Mouse (Mus musculus) liver, adult 2 months (tissue): Measurements from ENCODE around the gene Vopp1. TPM values are rescaled to one million over a fixed set of nuclear protein-coding genes. Genes with fewer than 3 reads are reported as not detected.

Experiments used
- DNase-seq: peaks from one replicate; pipeline ENCODE4 v3.0.0-alpha.2; 2011; ENCODE audit warnings: low read depth, low spot score; ENCODE audit errors: extremely low read depth
- H3K27ac ChIP-seq: fragments of 200-500 bp; replicated peaks from 2 replicates; pipeline ENCODE4 v1.5.1; 2012; ENCODE audit warnings: low read depth, mild to moderate bottlenecking, control low read depth, inconsistent platforms, low read length; ENCODE audit not compliant: insufficient read depth
- H3K27me3 ChIP-seq: fragments of 200-500 bp; 2 replicates; pipeline ENCODE4 v1.6.1; 2012; ENCODE audit warnings: mild to moderate bottlenecking, moderate library complexity, low read length, inconsistent platforms; ENCODE audit not compliant: control insufficient read depth, insufficient read depth
- H3K36me3 ChIP-seq: fragments of 200-500 bp; 2 replicates; pipeline ENCODE4 v1.6.1; 2012; ENCODE audit warnings: low read length, inconsistent platforms; ENCODE audit not compliant: control insufficient read depth, insufficient read depth
- H3K4me1 ChIP-seq: fragments of 200-500 bp; 2 replicates; pipeline ENCODE4 v1.6.1; 2011; ENCODE audit warnings: low read length; ENCODE audit not compliant: control insufficient read depth, insufficient read depth
- H3K4me3 ChIP-seq: fragments of 200-500 bp; 2 replicates; pipeline ENCODE4 v1.5.1; 2011; ENCODE audit warnings: low read depth, mild to moderate bottlenecking, control low read depth, low read length, moderate library complexity; ENCODE audit not compliant: insufficient read depth
- H3K79me2 ChIP-seq: fragments of 200-500 bp; 2 replicates; pipeline ENCODE4 v1.6.1; 2012; ENCODE audit warnings: inconsistent platforms, mild to moderate bottlenecking, low read length, moderate library complexity; ENCODE audit not compliant: control insufficient read depth, insufficient read depth
- H3K9ac ChIP-seq: fragments of 200-500 bp; 2 replicates; pipeline ENCODE4 v1.6.1; 2012; ENCODE audit warnings: low read depth, mild to moderate bottlenecking, control low read depth, inconsistent platforms, low read length
- CTCF ChIP-seq: fragments of 200-500 bp; IDR thresholded peaks from 2 replicates; pipeline ENCODE4 v1.5.1; 2011; ENCODE audit warnings: low read depth, low read length, control low read depth
- POLR2A ChIP-seq: fragments of 200-500 bp; IDR thresholded peaks from 2 replicates; pipeline ENCODE4 v1.6.1; 2011; ENCODE audit warnings: low read length, control low read depth; ENCODE audit not compliant: insufficient read depth; ENCODE audit errors: extremely low read depth
- WGBS: fragments of 180-500 bp; shearing (Covaris S2); methylation state at CpG from one replicate; pipeline ENCODE4 v1.1.7; 2018; 5-methylcytosine and 5-hydroxymethylcytosine counted together
- polyA plus RNA-seq: library from polyadenylated mRNA; depleted of rRNA; stranded (reverse); fragments of >200 nt; gene quantifications from 2 replicates; pipeline ENCODE4 v1.2.3, GENCODE M21; 2012
- total RNA-seq: library from RNA; depleted of rRNA; stranded (reverse); fragments of >200 nt; gene quantifications from 2 replicates; pipeline ENCODE4 v1.2.3, GENCODE M21; 2014

Vopp1 gene
- total and polyA plus RNA-seq, 2 experiments = 1.4 to 3.0 TPM

GRCm38 (mm10) chr6:57790542-57790941 lies 34.4 kb downstream of the Vopp1 start:
- no peaks in the 10 kb centered on the region for H3K4me1 ChIP-seq
- DNase-seq = peak; percentile 12
- no peak overlapping the region for H3K9ac ChIP-seq
- TF ChIP-seq POLR2A = no peak
- TF ChIP-seq CTCF = no peak
- H3K36me3 ChIP-seq = no peaks in the 10 kb centered on the region; the same call in 1 of the 2 replicates
- H3K27me3 ChIP-seq = no peaks in the 10 kb centered on the region
- H3K27ac ChIP-seq = no peak overlapping the region
- WGBS = 84% methylated on average over 4 of the region's 4 CpGs
- 0 out of 2 replicates have a peak overlapping the region, but pooled peaks have one; percentile 12 for H3K4me3 ChIP-seq
- no peaks in the 10 kb centered on the region for H3K79me2 ChIP-seq

- Histone ChIP-seq H3K79me2 (no peaks in the 10 kb centered on the region), H3K27ac (no peak overlapping the region), H3K27me3 (no peaks in the 10 kb centered on the region), H3K9ac (no peak overlapping the region), H3K36me3 (no peaks in the 10 kb centered on the region; the same call in 1 of the 2 replicates), H3K4me1 (no peaks in the 10 kb centered on the region), H3K4me3 (no peak overlapping the region)
- TF ChIP-seq CTCF (no peak), POLR2A (no peak)
- WGBS = 93% methylated on average over 6 of the region's 6 CpGs
- no peak for DNase-seq
Observed at GRCm38 (mm10) chr6:57787376-57787775, 37.6 kb downstream of the Vopp1 start.

- Histone ChIP-seq H3K36me3 (no peaks in the 10 kb centered on the region; the same call in 1 of the 2 replicates), H3K4me1 (no peaks in the 10 kb centered on the region), H3K27ac (no peak overlapping the region), H3K9ac (no peak overlapping the region), H3K27me3 (no peaks in the 10 kb centered on the region), H3K79me2 (no peaks in the 10 kb centered on the region), H3K4me3 (no peak overlapping the region)
- TF ChIP-seq CTCF (no peak), POLR2A (no peak)
- 90% methylated on average over 1 of the region's 1 CpGs for WGBS
- no peak for DNase-seq
Observed at GRCm38 (mm10) chr6:57784251-57784650, 40.7 kb downstream of the Vopp1 start.

GRCm38 (mm10) chr6:57782658-57783057 lies 42.3 kb downstream of the Vopp1 start:
- H3K27ac ChIP-seq = no peak overlapping the region
- H3K36me3 ChIP-seq = no peaks in the 10 kb centered on the region; the same call in 1 of the 2 replicates
- TF ChIP-seq CTCF (no peak), POLR2A (no peak)
- no peaks in the 10 kb centered on the region for H3K4me1 ChIP-seq
- no peaks in the 10 kb centered on the region for H3K79me2 ChIP-seq
- no peak overlapping the region for H3K9ac ChIP-seq
- no peaks in the 10 kb centered on the region for H3K27me3 ChIP-seq
- H3K4me3 ChIP-seq = no peak overlapping the region
- WGBS = 95% methylated on average over 1 of the region's 1 CpGs
- DNase-seq = no peak

- no peak overlapping the region for H3K27ac ChIP-seq
- DNase-seq = no peak
- WGBS = 84% methylated on average over 3 of the region's 3 CpGs
- no peaks in the 10 kb centered on the region for H3K4me1 ChIP-seq
- H3K4me3 ChIP-seq = no peak overlapping the region
- H3K9ac ChIP-seq = no peak overlapping the region
- no peaks in the 10 kb centered on the region for H3K79me2 ChIP-seq
- no peaks in the 10 kb centered on the region for H3K36me3 ChIP-seq
- H3K27me3 ChIP-seq = no peaks in the 10 kb centered on the region
- TF ChIP-seq POLR2A = no peak
Observed at GRCm38 (mm10) chr6:57780359-57780758, 44.6 kb downstream of the Vopp1 start.

- H3K79me2 ChIP-seq = no peaks in the 10 kb centered on the region
- H3K4me1 ChIP-seq = peaks cover 4% of the 10 kb centered on the region; the same call in 1 of the 2 replicates
- no peaks in the 10 kb centered on the region for H3K36me3 ChIP-seq
- no peak overlapping the region for H3K27ac ChIP-seq
- peak; percentile 26 for DNase-seq
- WGBS = 87% methylated on average over 1 of the region's 1 CpGs
- H3K9ac ChIP-seq = no peak overlapping the region
- H3K4me3 ChIP-seq = no peak overlapping the region
- TF ChIP-seq POLR2A (no peak), CTCF (no peak)
- no peaks in the 10 kb centered on the region for H3K27me3 ChIP-seq
Observed at GRCm38 (mm10) chr6:57773792-57774191, 51.2 kb downstream of the Vopp1 start.
